9 mouse cellular contexts compared by ENCODE assay signal in genomic region chr1:155810616-155811015, GRCm38 (mm10). TPM values are rescaled to one million over a fixed set of nuclear protein-coding genes. Genes with fewer than 3 reads are reported as not detected.
DNase-seq lines count a peak whose midpoint lies in the region; ATAC-seq and TF ChIP-seq lines count a peak whose summit lies in the region.
"Had no signal": no experiment of that assay in that cellular context is flagged by ENCODE, and none has a peak within 500 bp of the region (broad histone marks: within the 10 kb centered on the region; RNA-seq: fewer than 3 reads in every experiment).

No protein-coding gene starts in this region.

- H3K4me3 ChIP-seq in midbrain, embryonic 13.5 days (replicated peaks), result no peak overlapping the region
- no peak overlapping the region for H3K4me3 ChIP-seq in midbrain, embryonic 14.5 days (replicated peaks; ENCODE audit: low read depth, low read length)
- no peak overlapping the region for H3K4me3 ChIP-seq in heart, embryonic 12.5 days
- H3K4me3 ChIP-seq in liver, embryonic 15.5 days (replicated peaks), result no peak overlapping the region; the same call in 1 of the 2 replicates
- peak overlapping the region; percentile 88 for H3K4me3 ChIP-seq in stomach, postnatal 0 days (ENCODE audit: low read depth, low read length)
- H3K4me3 ChIP-seq: embryonic facial prominence, embryonic 15.5 days had no signal

- H3K27me3 ChIP-seq in midbrain, embryonic 13.5 days, result peaks cover 14% of the 10 kb centered on the region
- no peaks in the 10 kb centered on the region for H3K27me3 ChIP-seq in midbrain, embryonic 14.5 days (ENCODE audit: control insufficient read depth, insufficient read depth, low read length)
- H3K27me3 ChIP-seq in heart, embryonic 12.5 days (replicated peaks), result no peaks in the 10 kb centered on the region
- H3K27me3 ChIP-seq in liver, embryonic 15.5 days, result no peaks in the 10 kb centered on the region
- no peaks in the 10 kb centered on the region for H3K27me3 ChIP-seq in stomach, postnatal 0 days (ENCODE audit: control insufficient read depth, insufficient read depth, low read length)
- H3K27me3 ChIP-seq: embryonic facial prominence, embryonic 15.5 days had no signal

- H3K9ac ChIP-seq in midbrain, embryonic 13.5 days (replicated peaks), result no peak overlapping the region
- H3K9ac ChIP-seq in midbrain, embryonic 14.5 days (replicated peaks; ENCODE audit: low read length), result no peak overlapping the region
- no peak overlapping the region for H3K9ac ChIP-seq in heart, embryonic 12.5 days
- H3K9ac ChIP-seq in liver, embryonic 15.5 days, result no peak overlapping the region
- H3K9ac ChIP-seq in stomach, postnatal 0 days (ENCODE audit: low read length), result peak overlapping the region; percentile 51
- H3K9ac ChIP-seq: embryonic facial prominence, embryonic 15.5 days had no signal

- H3K4me1 ChIP-seq in midbrain, embryonic 13.5 days (replicated peaks), result peaks cover 29% of the 10 kb centered on the region
- H3K4me1 ChIP-seq in midbrain, embryonic 14.5 days (ENCODE audit: control insufficient read depth, insufficient read depth, low read length), result peaks cover 23% of the 10 kb centered on the region
- H3K4me1 ChIP-seq in heart, embryonic 12.5 days (replicated peaks), result peaks cover 32% of the 10 kb centered on the region
- H3K4me1 ChIP-seq in liver, embryonic 15.5 days (replicated peaks), result peaks cover 54% of the 10 kb centered on the region
- peaks cover 16% of the 10 kb centered on the region for H3K4me1 ChIP-seq in stomach, postnatal 0 days (replicated peaks; ENCODE audit: control insufficient read depth, insufficient read depth)

- no peak for TF ChIP-seq EP300 in stomach, postnatal 0 days (optimal IDR thresholded peaks at IDR 0.05)

- no peak for ATAC-seq in midbrain, embryonic 13.5 days
- ATAC-seq in midbrain, embryonic 14.5 days (ENCODE audit: low FRiP score, low TSS enrichment), result no peak
- no peak for ATAC-seq in heart, embryonic 12.5 days (ENCODE audit: insufficient number of reproducible peaks, low FRiP score)
- ATAC-seq in liver, embryonic 15.5 days (ENCODE audit: insufficient read depth), result no peak
- peak; percentile 18; the same call in 1 of the 2 replicates for ATAC-seq in stomach, postnatal 0 days (ENCODE audit: low FRiP score, low TSS enrichment)

- no peak overlapping the region for H3K27ac ChIP-seq in midbrain, embryonic 13.5 days
- no peak overlapping the region for H3K27ac ChIP-seq in midbrain, embryonic 14.5 days (replicated peaks; ENCODE audit: low read depth, low read length)
- peak overlapping the region; percentile 72 for H3K27ac ChIP-seq in heart, embryonic 12.5 days (ENCODE audit: poor library complexity, severe bottlenecking)
- peak overlapping the region; percentile 49; the same call in 1 of the 2 replicates for H3K27ac ChIP-seq in liver, embryonic 15.5 days (replicated peaks)
- peak overlapping the region; percentile 91 for H3K27ac ChIP-seq in stomach, postnatal 0 days (replicated peaks)
- H3K27ac ChIP-seq: embryonic facial prominence, embryonic 15.5 days had no signal

- WGBS in midbrain, embryonic 13.5 days, result 57% methylated on average over 7 of the region's 7 CpGs
- 61% methylated on average over 7 of the region's 7 CpGs for WGBS in midbrain, embryonic 14.5 days
- WGBS in heart, embryonic 12.5 days, result 41% methylated on average over 7 of the region's 7 CpGs
- 66% methylated on average over 7 of the region's 7 CpGs for WGBS in liver, embryonic 15.5 days (ENCODE audit: insufficient replicate concordance)
- 24% methylated on average over 7 of the region's 7 CpGs for WGBS in stomach, postnatal 0 days

- H3K4me2 ChIP-seq in midbrain, embryonic 13.5 days (replicated peaks), result peak overlapping the region; percentile 22; the same call in 1 of the 2 replicates
- H3K4me2 ChIP-seq in midbrain, embryonic 14.5 days (ENCODE audit: low read length), result no peak overlapping the region; the same call in 1 of the 2 replicates
- H3K4me2 ChIP-seq in heart, embryonic 12.5 days, result peak overlapping the region; percentile 51
- peak overlapping the region; percentile 89 for H3K4me2 ChIP-seq in liver, embryonic 15.5 days
- H3K4me2 ChIP-seq in stomach, postnatal 0 days (replicated peaks; ENCODE audit: low read depth), result peak overlapping the region; percentile 73
- H3K4me2 ChIP-seq: embryonic facial prominence, embryonic 15.5 days had no signal

- no peaks in the 10 kb centered on the region for H3K36me3 ChIP-seq in midbrain, embryonic 13.5 days
- H3K36me3 ChIP-seq in midbrain, embryonic 14.5 days (ENCODE audit: control insufficient read depth, insufficient read depth, low read length), result no peaks in the 10 kb centered on the region
- 0 out of 2 replicates have a peak, but pooled peaks cover 10% of the 10 kb centered on the region for H3K36me3 ChIP-seq in heart, embryonic 12.5 days
- no peaks in the 10 kb centered on the region for H3K36me3 ChIP-seq in liver, embryonic 15.5 days (replicated peaks)
- H3K36me3 ChIP-seq in stomach, postnatal 0 days (ENCODE audit: control insufficient read depth, insufficient read depth, low read length), result no peaks in the 10 kb centered on the region
- H3K36me3 ChIP-seq: embryonic facial prominence, embryonic 15.5 days had no signal

- no peak for TF ChIP-seq CTCF in stomach, postnatal 0 days (IDR thresholded peaks at IDR 0.05; ENCODE audit: low read depth)

- no peak for DNase-seq in midbrain, embryonic 14.5 days
- peak; percentile 50 for DNase-seq in stomach, postnatal 0 days (ENCODE audit: low spot score)
- DNase-seq in yolk sac, embryonic 10.5 days (ENCODE audit: low spot score), result no peak
- DNase-seq in T-cell, adult 2 months (ENCODE audit: low spot score), result no peak
- DNase-seq: kidney, adult 11 months had no signal

- H3K9me3 ChIP-seq in midbrain, embryonic 13.5 days, result no peaks in the 10 kb centered on the region
- H3K9me3 ChIP-seq in midbrain, embryonic 14.5 days (ENCODE audit: control insufficient read depth, low read length), result no peaks in the 10 kb centered on the region
- H3K9me3 ChIP-seq in heart, embryonic 12.5 days (replicated peaks), result no peaks in the 10 kb centered on the region
- H3K9me3 ChIP-seq in liver, embryonic 15.5 days (replicated peaks), result no peaks in the 10 kb centered on the region
- no peaks in the 10 kb centered on the region for H3K9me3 ChIP-seq in stomach, postnatal 0 days (ENCODE audit: control insufficient read depth, low read length)
- H3K9me3 ChIP-seq: embryonic facial prominence, embryonic 15.5 days had no signal

RNA-seq across cellular contexts. Expression of gene Qsox1, which starts 2.1 kb away (rescaled TPM):
- polyA plus RNA-seq in midbrain, embryonic 13.5 days (2015; fragmentation: Nextera tagmentation; extraction: Ambion mirVana), result 18.0 and 21.1 TPM in 2 replicates
- polyA plus RNA-seq in midbrain, embryonic 14.5 days (2014; fragmentation: Nextera tagmentation; extraction: Ambion mirVana), result 7.6 and 11.5 TPM in 2 replicates
- 27.0 and 27.2 TPM in 2 replicates for polyA plus RNA-seq in heart, embryonic 12.5 days (2016; fragmentation: Nextera tagmentation; extraction: Ambion mirVana)
- 31.8 and 40.9 TPM in 2 replicates for polyA plus RNA-seq in liver, embryonic 15.5 days (2015; fragmentation: Nextera tagmentation; extraction: Ambion mirVana)
- polyA plus RNA-seq in stomach, postnatal 0 days (2015; fragmentation: Nextera tagmentation; extraction: Ambion mirVana), result 95.7 and 98.0 TPM in 2 replicates

RNA-seq across cellular contexts. Expression of gene Lhx4, which starts 59.1 kb away (rescaled TPM):
- 3.0 and 4.3 TPM in 2 replicates for polyA plus RNA-seq in midbrain, embryonic 13.5 days (2015; fragmentation: Nextera tagmentation; extraction: Ambion mirVana)
- polyA plus RNA-seq in midbrain, embryonic 14.5 days (2014; fragmentation: Nextera tagmentation; extraction: Ambion mirVana), result 1.8 and 3.5 TPM in 2 replicates
- not detected in 2 replicates for polyA plus RNA-seq in heart, embryonic 12.5 days (2016; fragmentation: Nextera tagmentation; extraction: Ambion mirVana)
- not detected in 2 replicates for polyA plus RNA-seq in liver, embryonic 15.5 days (2015; fragmentation: Nextera tagmentation; extraction: Ambion mirVana)
- polyA plus RNA-seq in stomach, postnatal 0 days (2015; fragmentation: Nextera tagmentation; extraction: Ambion mirVana), result 0.04 and 0.10 TPM in 2 replicates
- polyA plus RNA-seq: embryonic facial prominence, embryonic 15.5 days had no signal

Comparison
In these comparisons a context has a peak if more than half of its experiments do, and no peak if none do; other contexts are left out.
1. H3K27ac ChIP-seq: peak in heart, embryonic 12.5 days (single experiment), liver, embryonic 15.5 days (single experiment) and stomach, postnatal 0 days (single experiment); none in midbrain, embryonic 13.5 days (single experiment) and midbrain, embryonic 14.5 days (single experiment).